Mouse (Mus musculus) adipocyte (in vitro differentiated cells): Measurements from ENCODE around the gene Galt.
"Not testable (repeated sequence)": the region's sequence is repeated elsewhere in the genome, so short reads cannot be mapped to it uniquely, and the experiment has no call there.

Source experiments
- DNase-seq: peaks from one replicate; pipeline ENCODE4 v3.0.0-alpha.2; 2016; ENCODE audit warnings: low spot score

Gene Galt

DNA sequence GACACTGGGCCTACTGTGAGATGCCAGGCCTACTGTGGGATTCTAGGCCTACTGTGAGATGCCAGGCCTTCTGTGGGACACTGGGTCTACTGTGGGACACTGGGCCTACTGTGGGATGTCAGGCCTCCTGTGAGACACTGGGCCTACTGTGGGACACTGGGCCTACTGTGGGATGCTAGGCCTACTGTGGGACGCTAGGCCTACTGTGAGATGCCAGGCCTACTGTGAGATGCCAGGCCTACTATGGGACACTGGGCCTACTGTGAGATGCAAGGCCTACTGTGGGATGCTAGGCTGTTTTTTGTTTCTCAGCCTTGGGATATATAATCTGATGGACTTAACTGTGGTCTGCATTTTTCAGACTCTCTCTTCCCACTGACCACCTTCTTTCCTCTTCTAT is 20.8 kb downstream of the Galt start:
- DNase-seq: not testable (repeated sequence)

DNA sequence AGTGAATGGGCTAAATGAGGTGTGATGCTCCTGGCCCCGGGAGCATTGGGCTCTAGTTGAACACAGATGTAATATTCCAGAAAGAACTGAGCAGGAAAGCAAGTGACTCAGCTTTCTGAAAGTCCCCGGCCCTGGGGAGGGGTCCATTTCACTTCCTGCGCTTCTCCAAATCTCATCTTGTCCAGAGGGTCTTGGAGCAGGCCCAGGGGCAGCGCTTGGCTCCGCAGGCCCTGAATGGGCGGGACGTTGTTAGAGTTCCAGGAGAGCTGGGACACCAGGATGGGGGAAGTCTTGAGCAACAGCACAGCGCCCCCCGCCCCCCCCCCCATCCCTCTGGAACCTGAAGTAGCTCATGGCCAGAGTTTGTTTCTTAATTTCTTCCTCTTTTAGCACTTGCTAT is 26.2 kb downstream of the Galt start:
- DNase-seq: not testable (repeated sequence)

DNA sequence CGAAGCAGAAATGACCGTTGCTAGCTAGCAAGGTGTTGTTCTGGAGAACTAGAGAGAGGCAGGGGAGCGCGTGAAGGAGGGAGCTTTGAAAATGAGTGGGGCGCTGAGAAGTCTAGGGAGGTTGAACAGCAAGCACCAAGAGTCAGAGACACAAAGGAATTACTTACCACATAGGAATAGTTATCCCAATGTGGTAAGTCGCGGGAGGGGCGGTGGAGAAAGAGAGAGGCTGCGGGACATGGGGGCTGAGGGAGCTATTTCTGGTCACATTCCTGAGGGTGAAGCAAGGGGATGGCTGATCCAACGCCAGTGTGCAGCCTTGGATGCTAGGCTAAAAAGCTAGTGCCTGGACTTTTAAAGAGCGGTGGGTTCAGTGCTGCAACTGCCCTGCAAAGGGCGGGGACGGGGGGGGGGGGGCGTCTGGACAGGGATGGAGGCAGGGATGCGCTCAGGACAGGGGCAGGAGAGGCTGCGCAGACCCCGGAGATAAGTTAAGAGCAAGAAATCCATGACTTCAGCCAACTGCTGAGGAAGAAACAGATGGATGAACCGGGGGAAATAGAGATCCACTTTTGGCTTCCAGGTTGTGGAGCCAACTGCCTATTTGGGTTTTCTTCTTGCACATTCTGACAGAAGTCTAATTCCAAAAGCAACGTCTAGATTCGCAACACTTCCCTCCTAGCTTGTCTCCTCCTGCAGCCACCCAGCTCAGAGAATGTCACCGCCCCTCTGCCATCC is 26.9 kb downstream of the Galt start:
- not testable (repeated sequence) for DNase-seq

DNA sequence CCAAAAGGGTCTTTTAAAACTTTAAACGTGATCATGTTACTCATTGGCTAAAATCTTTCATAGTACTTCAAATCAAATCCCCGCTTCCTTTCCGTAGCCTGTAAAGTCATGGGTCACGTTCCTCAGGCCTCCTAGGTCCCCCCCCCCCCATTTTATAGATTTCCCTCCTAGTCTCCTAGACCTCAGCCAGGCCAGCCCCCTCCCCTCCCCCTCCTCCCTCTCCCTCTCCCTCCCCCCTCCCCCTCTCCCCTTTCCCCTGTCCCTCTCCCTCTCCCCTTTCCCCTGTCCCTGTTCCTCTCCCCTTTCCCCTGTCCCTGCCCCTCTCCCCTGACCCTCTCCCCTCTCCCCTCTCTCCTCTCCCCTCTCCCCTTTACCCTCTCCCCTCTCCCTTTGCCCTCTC is 27.7 kb downstream of the Galt start:
- not testable (repeated sequence) for DNase-seq

DNA sequence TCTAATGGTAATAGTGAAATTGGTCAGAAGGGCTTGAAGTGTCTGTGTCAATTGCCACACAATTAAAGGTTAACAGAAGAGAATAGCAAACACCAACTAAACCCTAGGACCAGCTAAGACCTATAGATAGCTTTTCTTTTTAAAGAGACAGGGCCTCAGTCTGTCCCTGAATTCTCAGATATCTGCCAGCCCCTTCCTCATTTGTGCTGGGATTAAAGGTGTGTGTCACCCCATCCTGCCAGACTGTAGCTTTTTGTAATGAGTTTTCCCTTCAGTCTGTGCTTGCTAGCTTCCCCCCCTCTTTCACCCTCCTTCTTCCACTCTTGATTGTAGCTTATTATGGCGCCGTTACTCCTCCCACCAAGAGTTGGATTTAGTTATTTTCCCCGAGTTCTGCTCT is 28.2 kb downstream of the Galt start:
- DNase-seq: not testable (repeated sequence)
